Mouse (Mus musculus): ENCODE measurements around the gene Snrk. TPM values are rescaled to one million over a fixed set of nuclear protein-coding genes. Genes with fewer than 3 reads are reported as not detected.

The Snrk gene
- polyA plus RNA-seq, 1 experiment from 2014 or later = 60.2 TPM

GRCm38 (mm10) chr9:122173405-122174233 is 56.6 kb downstream of the Snrk start:
- H3K4me3 ChIP-seq = no peak overlapping the region
- H3K36me3 ChIP-seq = peaks cover 57% of the 10 kb centered on the region
- no peaks in the 10 kb centered on the region for H3K27me3 ChIP-seq
- no peak overlapping the region for H3K9ac ChIP-seq
- peak; percentile 36; the same call in 1 of the 2 replicates for ATAC-seq (ENCODE audit: low read depth)
- no peaks in the 10 kb centered on the region for H3K9me3 ChIP-seq
- peaks cover 18% of the 10 kb centered on the region for H3K4me1 ChIP-seq (replicated peaks)
- H3K4me2 ChIP-seq = no peak overlapping the region
- 83% methylated on average over 9 of the region's 9 CpGs for WGBS
- no peak overlapping the region for H3K27ac ChIP-seq (replicated peaks)

GRCm38 (mm10) chr9:122174723-122175122 is 57.7 kb downstream of the Snrk start:
- H3K9ac ChIP-seq = no peak overlapping the region
- H3K9me3 ChIP-seq = no peaks in the 10 kb centered on the region
- no peak overlapping the region for H3K27ac ChIP-seq (replicated peaks)
- H3K4me1 ChIP-seq (replicated peaks) = peaks cover 20% of the 10 kb centered on the region
- H3K36me3 ChIP-seq = peaks cover 55% of the 10 kb centered on the region
- H3K27me3 ChIP-seq = no peaks in the 10 kb centered on the region
- no peak overlapping the region for H3K4me3 ChIP-seq
- WGBS = 89% methylated on average over 6 of the region's 6 CpGs
- no peak overlapping the region for H3K4me2 ChIP-seq
- ATAC-seq (ENCODE audit: low read depth) = no peak

GRCm38 (mm10) chr9:122177256-122178220 is 60.5 kb downstream of the Snrk start:
- Histone ChIP-seq H3K36me3 (peaks cover 37% of the 10 kb centered on the region), H3K4me2 (no peak overlapping the region), H3K27ac (replicated peaks) (no peak overlapping the region), H3K27me3 (no peaks in the 10 kb centered on the region), H3K9ac (no peak overlapping the region), H3K4me3 (no peak overlapping the region), H3K4me1 (replicated peaks) (peaks cover 14% of the 10 kb centered on the region; the same call in 1 of the 2 replicates), H3K9me3 (no peaks in the 10 kb centered on the region)
- 87% methylated on average over 7 of the region's 7 CpGs for WGBS
- ATAC-seq (ENCODE audit: low read depth) = no peak

GRCm38 (mm10) chr9:122178427-122178826 is 61.4 kb downstream of the Snrk start:
- no peak overlapping the region for H3K4me2 ChIP-seq
- no peak overlapping the region for H3K27ac ChIP-seq (replicated peaks)
- peaks cover 37% of the 10 kb centered on the region for H3K36me3 ChIP-seq
- H3K9me3 ChIP-seq = no peaks in the 10 kb centered on the region
- H3K4me1 ChIP-seq (replicated peaks) = peaks cover 12% of the 10 kb centered on the region; the same call in 1 of the 2 replicates
- WGBS = 74% methylated on average over 4 of the region's 4 CpGs
- H3K4me3 ChIP-seq = no peak overlapping the region
- H3K27me3 ChIP-seq = no peaks in the 10 kb centered on the region
- ATAC-seq (ENCODE audit: low read depth) = no peak
- no peak overlapping the region for H3K9ac ChIP-seq

GRCm38 (mm10) chr9:122180105-122180504 is 63.0 kb downstream of the Snrk start:
- H3K27ac ChIP-seq (replicated peaks) = no peak overlapping the region
- H3K4me3 ChIP-seq = no peak overlapping the region
- peaks cover 22% of the 10 kb centered on the region for H3K36me3 ChIP-seq
- no peak overlapping the region for H3K9ac ChIP-seq
- H3K4me1 ChIP-seq (replicated peaks) = 0 out of 2 replicates have a peak, but pooled peaks cover 5% of the 10 kb centered on the region
- no peak for ATAC-seq (ENCODE audit: low read depth)
- H3K9me3 ChIP-seq = no peaks in the 10 kb centered on the region
- no peak overlapping the region for H3K4me2 ChIP-seq
- WGBS = 77% methylated on average over 3 of the region's 3 CpGs
- H3K27me3 ChIP-seq = no peaks in the 10 kb centered on the region

GRCm38 (mm10) chr9:122183074-122183473 is 66.0 kb downstream of the Snrk start:
- ATAC-seq (ENCODE audit: low read depth) = no peak
- 79% methylated on average over 4 of the region's 4 CpGs for WGBS
- no peaks in the 10 kb centered on the region for H3K9me3 ChIP-seq

GRCm38 (mm10) chr9:122184329-122184728 is 67.3 kb downstream of the Snrk start:
- H3K4me1 ChIP-seq (replicated peaks) = no peaks in the 10 kb centered on the region
- no peak for ATAC-seq (ENCODE audit: low read depth)
- WGBS = 89% methylated on average over 3 of the region's 3 CpGs

More at GRCm38 (mm10) chr9:122183074-122183473, 66.0 kb downstream of the Snrk start:
- no peaks in the 10 kb centered on the region for H3K27me3 ChIP-seq
- H3K4me3 ChIP-seq = no peak overlapping the region
- H3K27ac ChIP-seq (replicated peaks) = no peak overlapping the region
- H3K9ac ChIP-seq = no peak overlapping the region
- peaks cover 10% of the 10 kb centered on the region; the same call in 1 of the 2 replicates for H3K36me3 ChIP-seq
- H3K4me1 ChIP-seq (replicated peaks) = 0 out of 2 replicates have a peak, but pooled peaks cover 5% of the 10 kb centered on the region
- no peak overlapping the region for H3K4me2 ChIP-seq

GRCm38 (mm10) chr9:122185061-122185460 is 68.0 kb downstream of the Snrk start:
- ATAC-seq (ENCODE audit: low read depth) = peak; percentile 74; the same call in 1 of the 2 replicates
- Histone ChIP-seq H3K4me3 (no peak overlapping the region), H3K36me3 (peaks cover 10% of the 10 kb centered on the region), H3K9ac (no peak overlapping the region), H3K27me3 (no peaks in the 10 kb centered on the region), H3K27ac (replicated peaks) (no peak overlapping the region), H3K4me2 (no peak overlapping the region), H3K4me1 (replicated peaks) (no peaks in the 10 kb centered on the region), H3K9me3 (no peaks in the 10 kb centered on the region)
- WGBS = 36% methylated on average over 2 of the region's 2 CpGs

More at GRCm38 (mm10) chr9:122184329-122184728, 67.3 kb downstream of the Snrk start:
- Histone ChIP-seq H3K27me3 (no peaks in the 10 kb centered on the region), H3K9me3 (no peaks in the 10 kb centered on the region), H3K36me3 (peaks cover 10% of the 10 kb centered on the region), H3K4me3 (no peak overlapping the region), H3K27ac (replicated peaks) (no peak overlapping the region), H3K4me2 (no peak overlapping the region), H3K9ac (no peak overlapping the region)

- no peaks in the 10 kb centered on the region for H3K4me1 ChIP-seq (replicated peaks)
- H3K27me3 ChIP-seq = no peaks in the 10 kb centered on the region
- H3K4me2 ChIP-seq = no peak overlapping the region
- no peak overlapping the region for H3K4me3 ChIP-seq
- H3K36me3 ChIP-seq = peaks cover 10% of the 10 kb centered on the region
- 76% methylated on average over 6 of the region's 6 CpGs for WGBS
- no peaks in the 10 kb centered on the region for H3K9me3 ChIP-seq
- peak overlapping the region; percentile 23; the same call in 1 of the 2 replicates for H3K27ac ChIP-seq (replicated peaks)
- H3K9ac ChIP-seq = no peak overlapping the region
- no peak for ATAC-seq (ENCODE audit: low read depth)
These were observed 68.9 kb downstream of the Snrk start for GRCm38 (mm10) chr9:122185953-122186352.

- Histone ChIP-seq H3K9ac (no peak overlapping the region), H3K27me3 (no peaks in the 10 kb centered on the region), H3K4me3 (no peak overlapping the region), H3K27ac (replicated peaks) (no peak overlapping the region), H3K4me1 (replicated peaks) (no peaks in the 10 kb centered on the region), H3K36me3 (peaks cover 10% of the 10 kb centered on the region), H3K9me3 (no peaks in the 10 kb centered on the region), H3K4me2 (no peak overlapping the region)
- no peak for ATAC-seq (ENCODE audit: low read depth)
- 76% methylated on average over 1 of the region's 1 CpGs for WGBS
These were observed 69.7 kb downstream of the Snrk start for GRCm38 (mm10) chr9:122186643-122187226.

- Histone ChIP-seq H3K4me1 (replicated peaks) (no peaks in the 10 kb centered on the region), H3K27me3 (no peaks in the 10 kb centered on the region), H3K9ac (no peak overlapping the region), H3K4me3 (no peak overlapping the region), H3K36me3 (peaks cover 7% of the 10 kb centered on the region), H3K4me2 (no peak overlapping the region), H3K27ac (replicated peaks) (no peak overlapping the region), H3K9me3 (no peaks in the 10 kb centered on the region)
- ATAC-seq (ENCODE audit: low read depth) = no peak
- 93% methylated on average over 7 of the region's 7 CpGs for WGBS
These were observed 70.4 kb downstream of the Snrk start for GRCm38 (mm10) chr9:122187451-122187921.

Data from neural tube, embryonic 13.5 days (tissue).